Mouse (Mus musculus): ENCODE data around the gene Slu7.

Slu7 gene

GRCm38 (mm10) chr11:43412771-43413451, 20.6 kb upstream of the Slu7 start:
- in situ Hi-C loops (cut with MboI; ENCODE audit: unreplicated experiment in 2 of 2), result loop anchor here (5.0 to 25.0 kb wide), 5 partner anchors 66 to 1001 kb away; partner anchors contain the start of gene Gabrb2 (in 1 of the 2)

GRCm38 (mm10) chr11:43417201-43417600, 16.3 kb upstream of the Slu7 start:
- in situ Hi-C loops (cut with MboI; ENCODE audit: unreplicated experiment in 2 of 2), result loop anchor here (10.0 to 25.0 kb wide), 2 partner anchors 422 to 1005 kb away; partner anchors contain the start of gene Gabrb2 (in 1 of the 2)

- in situ Hi-C loops (cut with MboI; ENCODE audit: unreplicated experiment in 2 of 2), result loop anchor here in 1 of 2 experiments (25.0 kb wide), 1 partner anchor 1012 kb away; the partner anchor contains the start of gene Gabrb2
These were observed 9.2 kb upstream of the Slu7 start for GRCm38 (mm10) chr11:43424386-43424785.

DNA sequence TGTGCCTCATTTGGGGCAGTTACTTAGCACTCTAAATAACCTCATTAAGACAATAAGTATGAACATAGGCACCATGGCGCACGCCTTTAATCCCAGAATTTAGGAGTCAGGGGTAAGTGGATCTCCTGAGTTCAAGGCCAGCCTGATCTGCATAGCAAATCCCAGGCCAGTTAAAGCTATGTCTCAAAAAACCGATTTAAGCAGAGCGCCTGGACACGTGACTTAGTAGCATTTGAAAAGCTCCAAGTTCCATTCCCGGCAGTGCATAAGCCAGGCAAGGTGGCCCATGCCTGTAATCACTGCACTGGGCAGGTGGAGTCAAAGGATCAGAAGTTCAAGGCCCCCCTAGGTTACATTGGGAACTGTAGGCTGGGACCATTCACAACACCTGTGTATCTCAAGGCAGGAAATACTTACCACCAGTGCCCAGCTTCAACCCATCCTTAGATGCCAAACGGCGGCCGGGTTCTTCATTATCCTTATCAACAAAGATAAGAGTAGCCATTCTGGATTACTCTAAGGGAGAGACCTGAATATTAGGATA, 8.3 kb upstream of the Slu7 start:
- in situ Hi-C loops (cut with MboI; ENCODE audit: unreplicated experiment in 2 of 2), result no loop called here

- in situ Hi-C loops (cut with MboI; ENCODE audit: unreplicated experiment in 2 of 2), result no loop called here
These were observed 7.6 kb upstream of the Slu7 start, which contains the start of gene Pttg1 for GRCm38 (mm10) chr11:43425824-43426413. TSS of gene Pttg1 (minus strand) at chr11:43426251.

GRCm38 (mm10) chr11:43426414-43426884, 7.1 kb upstream of the Slu7 start:
- in situ Hi-C loops (cut with MboI; ENCODE audit: unreplicated experiment in 2 of 2), result no loop called here

DNA sequence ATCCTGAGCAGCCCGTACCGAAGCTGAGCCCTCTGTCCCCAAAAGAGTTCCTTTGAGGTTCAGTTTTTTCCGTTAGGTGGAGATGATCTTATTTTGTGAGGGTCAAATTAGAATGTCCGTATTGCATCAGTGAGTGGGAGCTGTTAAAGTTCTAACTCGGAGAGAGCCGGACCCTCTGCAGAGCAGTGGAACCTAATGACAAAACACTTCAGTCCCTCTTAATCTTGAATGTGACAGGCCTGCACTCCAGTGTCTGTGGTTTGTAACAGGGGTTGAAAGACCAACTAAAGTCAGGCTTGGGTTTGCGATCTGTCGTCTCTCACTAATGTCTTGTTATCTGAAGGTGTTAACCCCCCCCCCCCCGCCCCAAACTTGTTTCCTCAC, 472 bp downstream of the Slu7 start:
- in situ Hi-C loops (cut with MboI; ENCODE audit: unreplicated experiment in 2 of 2), result no loop called here

DNA sequence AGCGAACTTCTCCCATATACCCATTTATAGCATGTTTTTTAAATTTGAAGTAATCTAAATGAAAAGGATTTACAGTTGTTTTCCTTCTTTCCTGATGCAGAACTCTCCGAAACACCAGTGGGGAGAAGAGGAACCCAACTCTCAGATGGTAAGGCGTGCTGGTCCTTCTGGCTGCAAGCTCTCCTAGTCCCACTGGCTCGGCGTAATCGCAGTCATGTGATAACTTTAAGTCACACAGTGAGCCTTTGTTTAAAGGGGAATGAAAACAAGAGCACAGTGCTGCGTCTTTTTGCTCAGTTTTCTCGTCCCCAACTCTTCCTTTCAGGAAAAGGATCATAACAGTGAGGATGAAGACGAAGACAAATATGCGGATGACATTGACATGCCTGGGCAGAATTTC, 7.6 kb downstream of the Slu7 start:
- in situ Hi-C loops (cut with MboI; ENCODE audit: unreplicated experiment in 2 of 2), result no loop called here

GRCm38 (mm10) chr11:43443183-43443582, 9.6 kb downstream of the Slu7 start:
- in situ Hi-C loops (cut with MboI; ENCODE audit: unreplicated experiment in 2 of 2), result no loop called here

- in situ Hi-C loops (cut with MboI; ENCODE audit: unreplicated experiment in 2 of 2), result no loop called here
These were observed 16.4 kb downstream of the Slu7 start for GRCm38 (mm10) chr11:43449916-43450315.

- in situ Hi-C loops (cut with MboI; ENCODE audit: unreplicated experiment in 2 of 2), result no loop called here
These were observed 17.8 kb downstream of the Slu7 start for GRCm38 (mm10) chr11:43451322-43451721.

DNA sequence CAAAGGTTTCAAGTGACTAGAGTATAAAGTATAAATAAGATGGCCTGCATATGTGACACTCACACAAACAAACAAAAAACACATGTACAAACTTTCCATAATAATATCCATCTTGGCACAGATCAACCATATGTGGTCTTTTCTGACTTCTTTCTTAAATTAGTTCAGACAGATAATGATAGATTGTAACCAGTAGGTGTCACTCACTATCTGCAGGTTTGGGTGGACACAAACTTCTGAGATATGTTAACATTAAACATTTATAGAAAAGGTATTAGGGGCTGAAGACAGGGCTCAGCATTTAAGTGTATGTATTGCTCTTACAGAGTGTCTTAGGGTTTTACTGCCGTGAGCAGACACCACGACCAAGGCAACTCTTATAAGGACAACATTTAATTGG, 18.7 kb downstream of the Slu7 start:
- in situ Hi-C loops (cut with MboI; ENCODE audit: unreplicated experiment in 2 of 2), result no loop called here

DNA sequence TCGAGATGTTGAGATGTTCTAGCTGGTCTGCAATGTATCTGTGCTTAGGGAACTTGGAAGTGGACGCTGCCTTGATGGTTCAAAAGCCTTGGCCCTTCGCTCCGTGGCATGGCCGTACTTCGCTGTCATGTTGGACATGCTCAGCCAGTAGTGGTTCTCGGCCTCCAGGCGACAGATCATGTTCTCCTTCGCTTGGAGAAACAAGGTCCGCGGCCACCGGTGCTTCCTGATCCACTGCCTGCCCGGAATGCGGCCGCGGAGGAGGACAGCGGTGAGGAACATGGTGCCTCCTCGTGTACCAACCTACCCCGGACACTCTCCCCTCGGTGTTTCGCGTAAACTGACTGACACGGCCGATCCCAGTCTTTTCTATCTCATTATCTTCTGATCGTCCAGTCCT, 29.7 kb downstream of the Slu7 start:
- in situ Hi-C loops (cut with MboI; ENCODE audit: unreplicated experiment in 2 of 2), result no loop called here

DNA sequence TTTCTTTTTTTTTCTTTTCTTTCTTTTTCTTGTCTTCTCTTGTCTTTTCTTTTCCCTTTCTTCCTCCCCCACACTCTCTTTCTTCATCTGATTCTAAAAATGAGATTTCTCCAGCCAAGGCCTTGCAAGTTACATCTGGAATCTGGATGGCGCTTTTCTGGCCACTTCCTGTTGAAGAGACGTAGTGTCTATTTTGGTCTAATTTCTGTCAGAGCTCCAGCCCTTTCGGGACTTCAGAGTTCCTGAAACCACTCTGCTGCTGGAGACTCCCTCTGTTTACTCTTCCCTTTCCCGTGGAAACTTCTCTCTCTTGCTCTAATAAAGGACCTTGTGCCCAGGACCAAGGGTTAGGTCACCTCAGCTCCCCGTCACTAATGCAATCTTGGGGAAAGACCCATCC, 36.6 kb downstream of the Slu7 start:
- in situ Hi-C loops (cut with MboI; ENCODE audit: unreplicated experiment in 2 of 2), result no loop called here

DNA sequence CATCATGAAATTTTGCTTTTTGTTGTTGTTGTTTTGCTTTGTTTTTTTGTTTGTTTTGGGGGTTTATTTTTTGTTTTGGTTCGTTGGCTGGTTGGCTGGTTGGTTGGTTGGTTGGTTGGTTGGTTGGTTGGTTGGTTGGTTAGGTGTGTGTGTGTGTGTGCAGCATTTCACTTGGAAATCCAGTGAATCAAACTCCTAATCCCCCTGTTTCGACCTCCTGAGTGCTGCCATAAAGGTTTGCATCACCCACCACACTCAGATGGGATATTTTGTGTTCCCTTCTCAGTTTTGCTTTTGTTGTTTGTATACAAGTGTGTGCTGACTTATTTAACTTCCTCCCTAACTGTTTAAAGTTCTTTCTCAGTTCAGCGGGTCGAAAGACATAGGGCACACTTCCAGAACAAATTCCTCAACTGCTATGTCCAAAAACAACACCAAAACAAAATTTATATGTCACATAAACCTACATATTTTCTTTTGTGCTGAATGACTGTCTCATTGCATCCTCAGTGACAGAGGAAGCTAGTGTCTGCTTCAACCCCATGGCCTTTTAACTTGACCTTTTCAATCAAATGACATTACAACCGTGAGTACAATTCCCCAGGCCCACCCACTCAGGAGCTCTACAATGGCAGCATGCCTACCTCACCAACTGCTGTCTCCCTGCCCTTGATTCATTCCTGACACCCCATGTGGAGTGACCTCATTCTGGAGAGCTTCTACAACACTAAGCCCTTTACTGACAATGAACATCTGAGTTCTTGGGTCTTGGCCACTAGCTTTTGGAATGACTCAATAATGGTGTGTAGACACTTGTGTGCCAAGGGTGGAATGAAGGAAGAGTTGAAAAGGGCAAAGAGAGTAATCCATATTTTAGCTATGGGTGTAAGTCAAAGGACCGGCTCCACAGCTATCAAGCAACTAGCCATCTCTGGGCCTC, 37.6 kb downstream of the Slu7 start:
- in situ Hi-C loops (cut with MboI; ENCODE audit: unreplicated experiment in 2 of 2), result no loop called here

- in situ Hi-C loops (cut with MboI; ENCODE audit: unreplicated experiment in 2 of 2), result no loop called here
These were observed 39.6 kb downstream of the Slu7 start for GRCm38 (mm10) chr11:43473115-43473514.

- in situ Hi-C loops (cut with MboI; ENCODE audit: unreplicated experiment in 2 of 2), result no loop called here
These were observed 40.2 kb downstream of the Slu7 start for GRCm38 (mm10) chr11:43473635-43474224.

- in situ Hi-C loops (cut with MboI; ENCODE audit: unreplicated experiment in 2 of 2), result no loop called here
These were observed 40.8 kb downstream of the Slu7 start, which contains the start of gene C1qtnf2 for GRCm38 (mm10) chr11:43474225-43474774. TSS of gene C1qtnf2 (plus strand) at chr11:43474276.

DNA sequence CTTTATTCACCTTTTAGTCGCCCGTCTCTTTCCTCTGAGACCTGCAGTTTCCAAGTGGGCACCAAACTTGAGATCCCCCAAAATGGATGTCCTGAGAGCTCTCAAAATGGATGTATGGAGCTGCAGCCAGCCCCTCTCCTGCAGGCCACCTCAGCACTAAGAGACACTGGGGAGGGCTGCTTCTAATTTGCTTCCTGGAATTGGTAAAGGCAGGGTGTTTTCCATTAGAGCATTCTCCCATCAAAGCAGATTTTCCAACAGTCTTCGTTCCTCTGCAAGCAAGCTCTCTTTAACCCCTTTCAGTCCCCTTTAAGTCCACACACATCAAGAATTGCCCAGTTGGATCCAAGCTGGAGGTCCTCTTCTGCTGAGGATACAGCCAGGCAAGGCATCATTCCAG, 45.8 kb downstream of the Slu7 start:
- in situ Hi-C loops (cut with MboI; ENCODE audit: unreplicated experiment in 2 of 2), result loop anchor here in 1 of 2 experiments (25.0 kb wide), 1 partner anchor 283 kb away; no protein-coding TSS in a partner anchor

- in situ Hi-C loops (cut with MboI; ENCODE audit: unreplicated experiment in 2 of 2), result loop anchor here in 1 of 2 experiments (25.0 kb wide), 1 partner anchor 282 kb away; no protein-coding TSS in a partner anchor
These were observed 47.0 kb downstream of the Slu7 start for GRCm38 (mm10) chr11:43480561-43480960.
